Mouse (Mus musculus) forebrain, postnatal 0 days (tissue): ENCODE measurements around the gene Extl1. TPM values are rescaled to one million over a fixed set of nuclear protein-coding genes. Genes with fewer than 3 reads are reported as not detected.

Experiments
- ATAC-seq: fragments of 200-750 bp; cut with Nextera tagmentation; 2 replicates; pipeline ENCODE4 v1.8.0; 2017; ENCODE audit warnings: mild to moderate bottlenecking, moderate library complexity
- DNase-seq: peaks from one replicate; pipeline ENCODE4 v3.0.0-alpha.2; 2015
- H3K27ac ChIP-seq: fragments of 300-500 bp; sonication (generic); 2 replicates; pipeline ENCODE4 v1.5.1; 2014; ENCODE audit warnings: low read depth, mild to moderate bottlenecking, antibody characterized with exemption, low read length, moderate library complexity, mixed read lengths
- H3K27me3 ChIP-seq: fragments of 300-500 bp; sonication (generic); 2 replicates; pipeline ENCODE4 v1.6.1; 2014; ENCODE audit warnings: mild to moderate bottlenecking, low read length, mixed read lengths; ENCODE audit not compliant: insufficient read depth
- H3K36me3 ChIP-seq: fragments of 300-500 bp; sonication (generic); 2 replicates; pipeline ENCODE4 v1.6.1; 2014; ENCODE audit warnings: mild to moderate bottlenecking, moderate library complexity; ENCODE audit not compliant: insufficient read depth
- H3K4me1 ChIP-seq: fragments of 300-500 bp; sonication (generic); 2 replicates; pipeline ENCODE4 v1.6.1; 2014; ENCODE audit warnings: antibody characterized with exemption; ENCODE audit not compliant: insufficient read depth
- H3K4me2 ChIP-seq: fragments of 300-500 bp; sonication (generic); 2 replicates; pipeline ENCODE4 v1.6.1; 2014; ENCODE audit warnings: low read depth, mild to moderate bottlenecking, moderate library complexity
- H3K4me3 ChIP-seq: fragments of 300-500 bp; sonication (generic); 2 replicates; pipeline ENCODE4 v1.5.1; 2014; ENCODE audit warnings: low read depth, low read length, mixed read lengths
- H3K9ac ChIP-seq: fragments of 300-500 bp; sonication (generic); 2 replicates; pipeline ENCODE4 v1.6.1; 2014; ENCODE audit warnings: mild to moderate bottlenecking
- H3K9me3 ChIP-seq: fragments of 300-500 bp; sonication (generic); 2 replicates; pipeline ENCODE4 v1.6.1; 2016; ENCODE audit warnings: low read length
- CTCF ChIP-seq: sonication (generic); IDR thresholded peaks from 2 replicates; pipeline ENCODE4 v1.5.1; 2016; ENCODE audit warnings: antibody characterized with exemption, control low read depth, low read depth
- WGBS: fragments of 180-500 bp; shearing (Covaris S2); extraction: QIAGEN DNeasy Blood & Tissue Kit; methylation state at CpG from one replicate; pipeline ENCODE4 v1.1.7; 2014; 5-methylcytosine and 5-hydroxymethylcytosine counted together
- polyA plus RNA-seq: library from polyadenylated mRNA; unstranded; fragments of >200 nt; fragmentation: Nextera tagmentation; extraction: Ambion mirVana; gene quantifications from 2 replicates; pipeline ENCODE4 v1.2.1, GENCODE M21; 2015
- total RNA-seq: library from RNA; depleted of rRNA; stranded (reverse); fragments of >200 nt; gene quantifications from 2 replicates; pipeline ENCODE4 v1.2.3, GENCODE M21; 2014; rRNA removed

Extl1 gene
- total and polyA plus RNA-seq, 2 experiments from 2014 or later, result 0.95 to 1.2 TPM

GRCm38 (mm10) chr4:134306963-134307362, 76.7 kb downstream of the Extl1 start:
- no peak for ATAC-seq
- no peaks in the 10 kb centered on the region for H3K36me3 ChIP-seq
- H3K27ac ChIP-seq, result peak overlapping the region; percentile 70; the same call in 1 of the 2 replicates
- no peak for TF ChIP-seq CTCF
- no peaks in the 10 kb centered on the region for H3K27me3 ChIP-seq
- H3K9ac ChIP-seq, result no peak overlapping the region
- DNase-seq, result no peak
- H3K4me3 ChIP-seq, result no peak overlapping the region
- no peaks in the 10 kb centered on the region for H3K9me3 ChIP-seq
- H3K4me1 ChIP-seq, result peaks cover 5% of the 10 kb centered on the region
- 75% methylated on average over 2 of the region's 2 CpGs for WGBS
- peak overlapping the region; percentile 42 for H3K4me2 ChIP-seq

Other genes with a start within 250 kb of the Extl1 start
- 11.0 and 14.0 TPM in 2 replicates for gene Cep85, start 196.7 kb downstream of the Extl1 start, total RNA-seq
- gene Cep85, start 196.7 kb downstream of the Extl1 start, polyA plus RNA-seq, result 11.8 and 13.5 TPM in 2 replicates
- not detected in 2 replicates for gene Gm7534, start 180.8 kb downstream of the Extl1 start, total RNA-seq
- gene Gm7534, start 180.8 kb downstream of the Extl1 start, polyA plus RNA-seq, result not detected in 2 replicates
- not detected in 2 replicates for gene Catsper4, start 156.5 kb downstream of the Extl1 start, total RNA-seq
- gene Catsper4, start 156.5 kb downstream of the Extl1 start, polyA plus RNA-seq, result not detected in 2 replicates
- gene Cnksr1, start 145.5 kb downstream of the Extl1 start, total RNA-seq, result 0.08 TPM in 1 of 2 replicates, not detected in the other
- gene Cnksr1, start 145.5 kb downstream of the Extl1 start, polyA plus RNA-seq, result 0.18 TPM in 1 of 2 replicates, not detected in the other
- 0.43 TPM in 1 of 2 replicates, not detected in the other for gene E130218I03Rik, start 140.2 kb downstream of the Extl1 start, total RNA-seq
- gene E130218I03Rik, start 140.2 kb downstream of the Extl1 start, polyA plus RNA-seq, result 0.11 and 0.33 TPM in 2 replicates
- 11.6 and 12.7 TPM in 2 replicates for gene Zfp593, start 138.3 kb downstream of the Extl1 start, total RNA-seq
- 13.8 and 15.0 TPM in 2 replicates for gene Zfp593, start 138.3 kb downstream of the Extl1 start, polyA plus RNA-seq
- gene Gm30191, start 136.9 kb downstream of the Extl1 start, total RNA-seq, result not detected in 2 replicates
- 0.25 TPM in 1 of 2 replicates, not detected in the other for gene Gm30191, start 136.9 kb downstream of the Extl1 start, polyA plus RNA-seq
- 14.2 and 18.3 TPM in 2 replicates for gene Grrp1, start 129.7 kb downstream of the Extl1 start, total RNA-seq
- gene Grrp1, start 129.7 kb downstream of the Extl1 start, polyA plus RNA-seq, result 18.3 and 20.0 TPM in 2 replicates
- gene Pdik1l, start 96.0 kb downstream of the Extl1 start, total RNA-seq, result 42.2 and 43.8 TPM in 2 replicates
- gene Pdik1l, start 96.0 kb downstream of the Extl1 start, polyA plus RNA-seq, result 21.7 and 28.9 TPM in 2 replicates
- 1.3 and 1.5 TPM in 2 replicates for gene Trim63, start 68.7 kb downstream of the Extl1 start, total RNA-seq
- 0.18 and 0.31 TPM in 2 replicates for gene Trim63, start 68.7 kb downstream of the Extl1 start, polyA plus RNA-seq
- gene Slc30a2, start 40.7 kb downstream of the Extl1 start, total RNA-seq, result 0.08 TPM in 1 of 2 replicates, not detected in the other
- gene Slc30a2, start 40.7 kb downstream of the Extl1 start, polyA plus RNA-seq, result 0.15 and 0.28 TPM in 2 replicates
- 11.1 and 18.0 TPM in 2 replicates for gene Pafah2, start 12.5 kb upstream of the Extl1 start, total RNA-seq
- 6.4 and 7.6 TPM in 2 replicates for gene Pafah2, start 12.5 kb upstream of the Extl1 start, polyA plus RNA-seq
- gene Stmn1, start 84.5 kb upstream of the Extl1 start, total RNA-seq, result 2,537 and 3,460 TPM in 2 replicates
- gene Stmn1, start 84.5 kb upstream of the Extl1 start, polyA plus RNA-seq, result 7,274 and 8,446 TPM in 2 replicates
- gene Paqr7, start 112.8 kb upstream of the Extl1 start, total RNA-seq, result 33.9 and 36.6 TPM in 2 replicates
- gene Paqr7, start 112.8 kb upstream of the Extl1 start, polyA plus RNA-seq, result 21.3 and 28.1 TPM in 2 replicates
- 1.2 and 1.8 TPM in 2 replicates for gene Aunip, start 127.1 kb upstream of the Extl1 start, total RNA-seq
- gene Aunip, start 127.1 kb upstream of the Extl1 start, polyA plus RNA-seq, result 1.1 and 1.3 TPM in 2 replicates
- 116 and 119 TPM in 2 replicates for gene Mtfr1l, start 151.5 kb upstream of the Extl1 start, total RNA-seq
- 191 and 194 TPM in 2 replicates for gene Mtfr1l, start 151.5 kb upstream of the Extl1 start, polyA plus RNA-seq
- 17.1 and 17.9 TPM in 2 replicates for gene Selenon, start 168.3 kb upstream of the Extl1 start, total RNA-seq
- 11.8 and 13.4 TPM in 2 replicates for gene Selenon, start 168.3 kb upstream of the Extl1 start, polyA plus RNA-seq